7 mouse cellular contexts compared by ENCODE assay signal in genomic region chr14:7658101-7659074, GRCm38 (mm10). TPM values are rescaled to one million over a fixed set of nuclear protein-coding genes. Genes with fewer than 3 reads are reported as not detected.
DNase-seq lines count a peak whose midpoint lies in the region; ATAC-seq lines count a peak whose summit lies in the region.
"Not testable (repeated sequence)": the region's sequence is repeated elsewhere in the genome, so short reads cannot be mapped to it uniquely, and the experiment has no call there.

No protein-coding gene starts in this region.

- not testable (repeated sequence) for H3K36me3 ChIP-seq in forebrain, embryonic 14.5 days (ENCODE audit: control insufficient read depth, insufficient read depth, low read length); heart, embryonic 16.5 days (ENCODE audit: control insufficient read depth, insufficient read depth); intestine, embryonic 15.5 days; limb, embryonic 11.5 days (ENCODE audit: control insufficient read depth, insufficient read depth, low read length); midbrain, embryonic 10.5 days

- not testable (repeated sequence) for H3K27me3 ChIP-seq in forebrain, embryonic 14.5 days (replicated peaks; ENCODE audit: control insufficient read depth, insufficient read depth, low read length); heart, embryonic 16.5 days (ENCODE audit: control insufficient read depth, insufficient read depth, low read length); intestine, embryonic 15.5 days (replicated peaks); limb, embryonic 11.5 days (ENCODE audit: control insufficient read depth, insufficient read depth, low read length); midbrain, embryonic 10.5 days (ENCODE audit: low read depth, poor library complexity, severe bottlenecking)

- H3K4me1 ChIP-seq in forebrain, embryonic 14.5 days (ENCODE audit: control insufficient read depth, insufficient read depth, low read length); heart, embryonic 16.5 days (ENCODE audit: control insufficient read depth, insufficient read depth, low read length); intestine, embryonic 15.5 days (replicated peaks); limb, embryonic 11.5 days (ENCODE audit: control insufficient read depth, insufficient read depth, low read length); midbrain, embryonic 10.5 days: not testable (repeated sequence)

- H3K4me2 ChIP-seq in forebrain, embryonic 14.5 days (ENCODE audit: low read length), result peak overlapping the region; percentile 55
- H3K4me2 ChIP-seq in heart, embryonic 16.5 days (ENCODE audit: low read depth, low read length), result peak overlapping the region; percentile 62
- H3K4me2 ChIP-seq in intestine, embryonic 15.5 days (replicated peaks), result peak overlapping the region; percentile 66
- peak overlapping the region; percentile 46 for H3K4me2 ChIP-seq in limb, embryonic 11.5 days (ENCODE audit: low read depth, severe bottlenecking)

- not testable (repeated sequence) for ATAC-seq in forebrain, embryonic 14.5 days; heart, embryonic 16.5 days (replicated peaks; ENCODE audit: extremely low read depth, insufficient read depth, low FRiP score); intestine, embryonic 15.5 days; limb, embryonic 11.5 days (ENCODE audit: insufficient number of reproducible peaks, low FRiP score, low TSS enrichment, low read depth)

- H3K27ac ChIP-seq in forebrain, embryonic 14.5 days (ENCODE audit: low read depth, low read length); heart, embryonic 16.5 days (ENCODE audit: low read length); intestine, embryonic 15.5 days; limb, embryonic 11.5 days (replicated peaks; ENCODE audit: low read depth, low read length): not testable (repeated sequence)
- peak overlapping the region; percentile 74 for H3K27ac ChIP-seq in midbrain, embryonic 10.5 days (replicated peaks)

- H3K4me3 ChIP-seq in forebrain, embryonic 14.5 days (ENCODE audit: low read depth, low read length), result peak overlapping the region; percentile 31
- peak overlapping the region; percentile 41 for H3K4me3 ChIP-seq in heart, embryonic 16.5 days (ENCODE audit: low read length)
- peak overlapping the region; percentile 36 for H3K4me3 ChIP-seq in intestine, embryonic 15.5 days (replicated peaks)
- peak overlapping the region; percentile 24 for H3K4me3 ChIP-seq in limb, embryonic 11.5 days (ENCODE audit: low read depth, low read length)
- peak overlapping the region; percentile 55 for H3K4me3 ChIP-seq in midbrain, embryonic 10.5 days

- WGBS in forebrain, embryonic 14.5 days, result 0% methylated on average over 14 of the region's 76 CpGs
- 1% methylated on average over 34 of the region's 76 CpGs for WGBS in heart, embryonic 16.5 days
- WGBS in intestine, embryonic 15.5 days, result 0% methylated on average over 42 of the region's 76 CpGs
- under 1% methylated on average over 21 of the region's 76 CpGs for WGBS in limb, embryonic 11.5 days
- WGBS in midbrain, embryonic 10.5 days, result under 1% methylated on average over 29 of the region's 76 CpGs

- H3K9ac ChIP-seq in forebrain, embryonic 14.5 days (ENCODE audit: low read length), result peak overlapping the region; percentile 48
- not testable (repeated sequence) for H3K9ac ChIP-seq in heart, embryonic 16.5 days (ENCODE audit: low read length); intestine, embryonic 15.5 days; limb, embryonic 11.5 days (ENCODE audit: low read length)

- H3K9me3 ChIP-seq in forebrain, embryonic 14.5 days (replicated peaks; ENCODE audit: control insufficient read depth, low read length); heart, embryonic 16.5 days (replicated peaks; ENCODE audit: control insufficient read depth, low read length); intestine, embryonic 15.5 days; limb, embryonic 11.5 days (ENCODE audit: control insufficient read depth, low read length); midbrain, embryonic 10.5 days (replicated peaks): not testable (repeated sequence)

- DNase-seq in cerebellum, postnatal 14 days, result peak; percentile 6 to 7
- DNase-seq in forebrain, embryonic 14.5 days (ENCODE audit: low spot score), result not testable (repeated sequence)
- DNase-seq in limb, embryonic 11.5 days (ENCODE audit: low spot score), result peak; percentile 22
- peak; percentile 13 for DNase-seq in midbrain, embryonic 10.5 days (ENCODE audit: low spot score)
- DNase-seq in right cerebral cortex, postnatal 25 days, result peak; percentile 3

RNA-seq across cellular contexts. Expression of gene Gm10128, which starts 14.6 kb away (rescaled TPM):
- not detected in 2 replicates for polyA plus RNA-seq in forebrain, embryonic 14.5 days (2014; fragmentation: Nextera tagmentation; extraction: Ambion mirVana)
- not detected in 2 replicates for polyA plus RNA-seq in heart, embryonic 16.5 days (2015; fragmentation: Nextera tagmentation; extraction: Ambion mirVana)
- not detected in 2 replicates for polyA plus RNA-seq in intestine, embryonic 15.5 days (2015; fragmentation: Nextera tagmentation; extraction: Ambion mirVana)
- polyA plus RNA-seq in limb, embryonic 11.5 days (2014; fragmentation: Nextera tagmentation; extraction: Ambion mirVana), result not detected in 2 replicates
- not detected in 2 replicates for polyA plus RNA-seq in midbrain, embryonic 10.5 days (2016; fragmentation: Nextera tagmentation; extraction: Ambion mirVana)
